Mouse (Mus musculus) embryonic facial prominence, embryonic 14.5 days (tissue): ENCODE data around the gene Mapt. TPM values are rescaled to one million over a fixed set of nuclear protein-coding genes. Genes with fewer than 3 reads are reported as not detected.

Source experiments
- ATAC-seq: fragments of 200-750 bp; cut with Nextera tagmentation; 2 replicates; pipeline ENCODE4 v1.8.0; 2017; ENCODE audit warnings: low read depth, moderate number of reproducible peaks, moderate TSS enrichment
- DNase-seq: peaks from one replicate; pipeline ENCODE4 v3.0.0-alpha.2; 2015; ENCODE audit warnings: low spot score
- H3K27ac ChIP-seq: fragments of 300-500 bp; sonication (generic); replicated peaks from 2 replicates; pipeline ENCODE4 v1.5.1; 2014; ENCODE audit warnings: low read depth, mild to moderate bottlenecking, low read length, moderate library complexity
- H3K27me3 ChIP-seq: fragments of 300-500 bp; sonication (generic); replicated peaks from 2 replicates; pipeline ENCODE4 v1.6.1; 2014; ENCODE audit warnings: low read length; ENCODE audit not compliant: control insufficient read depth, insufficient read depth
- H3K36me3 ChIP-seq: fragments of 300-500 bp; sonication (generic); 2 replicates; pipeline ENCODE4 v1.6.1; 2014; ENCODE audit warnings: low read length, mixed read lengths; ENCODE audit not compliant: control insufficient read depth, insufficient read depth
- H3K4me1 ChIP-seq: fragments of 300-500 bp; sonication (generic); 2 replicates; pipeline ENCODE4 v1.6.1; 2014; ENCODE audit warnings: antibody characterized with exemption, low read length; ENCODE audit not compliant: control insufficient read depth, insufficient read depth
- H3K4me2 ChIP-seq: fragments of 300-500 bp; sonication (generic); 2 replicates; pipeline ENCODE4 v1.6.1; 2014; ENCODE audit warnings: low read depth, mild to moderate bottlenecking, low read length, moderate library complexity, mixed read lengths
- H3K4me3 ChIP-seq: fragments of 300-500 bp; sonication (generic); 2 replicates; pipeline ENCODE4 v1.5.1; 2014; ENCODE audit warnings: low read depth, mild to moderate bottlenecking, low read length
- H3K9ac ChIP-seq: fragments of 300-500 bp; sonication (generic); 2 replicates; pipeline ENCODE4 v1.6.1; 2014; ENCODE audit warnings: low read depth, mild to moderate bottlenecking, low read length, moderate library complexity, mixed read lengths
- H3K9me3 ChIP-seq: fragments of 300-500 bp; sonication (generic); 2 replicates; pipeline ENCODE4 v1.6.1; 2016; ENCODE audit warnings: low read length; ENCODE audit not compliant: control insufficient read depth
- WGBS: fragments of 180-500 bp; shearing (Covaris S2); extraction: QIAGEN DNeasy Blood & Tissue Kit; methylation state at CpG from one replicate; pipeline ENCODE4 v1.1.7; 2014; 5-methylcytosine and 5-hydroxymethylcytosine counted together
- polyA plus RNA-seq: library from polyadenylated mRNA; unstranded; fragments of >200 nt; fragmentation: Nextera tagmentation; extraction: Ambion mirVana; gene quantifications from 2 replicates; pipeline ENCODE4 v1.2.1, GENCODE M21; 2014

The Mapt gene
- 26.5 and 27.2 TPM in 2 replicates for polyA plus RNA-seq

- Histone ChIP-seq H3K27me3 (peaks cover 60% of the 10 kb centered on the region), H3K4me1 (peaks cover 11% of the 10 kb centered on the region; the same call in 1 of the 2 replicates), H3K4me2 (peak within 1 kb of the TSS; percentile 99), H3K9me3 (no peaks in the 10 kb centered on the region), H3K9ac (peak within 1 kb of the TSS; percentile 76), H3K4me3 (peak within 1 kb of the TSS; percentile 63), H3K36me3 (no peaks in the 10 kb centered on the region), H3K27ac (peak within 1 kb of the TSS; percentile 21; the same call in 1 of the 2 replicates)
- DNase-seq (peak; percentile 91), ATAC-seq (peak; percentile 92)
- under 1% methylated on average over 27 of the region's 94 CpGs for WGBS
Measured at GRCm38 (mm10) chr11:104231041-104231911, at the start of gene Mapt. Mapt (plus strand) TSS chr11:104231390.

GRCm38 (mm10) chr11:104182141-104182540 lies 49.0 kb upstream of the Mapt start:
- Histone ChIP-seq H3K9ac (no peak overlapping the region), H3K27ac (no peak overlapping the region), H3K4me1 (no peaks in the 10 kb centered on the region), H3K4me3 (no peak overlapping the region), H3K4me2 (no peak overlapping the region), H3K36me3 (no peaks in the 10 kb centered on the region), H3K27me3 (no peaks in the 10 kb centered on the region), H3K9me3 (no peaks in the 10 kb centered on the region)
- DNase-seq: no peak
- 89% methylated on average over 3 of the region's 3 CpGs for WGBS
- ATAC-seq: no peak

GRCm38 (mm10) chr11:104186135-104186836 lies 44.9 kb upstream of the Mapt start, which contains the start of gene Sppl2c:
Sppl2c (plus strand) TSS chr11:104186327.
- Histone ChIP-seq H3K9me3 (no peaks in the 10 kb centered on the region), H3K4me3 (no peak within 1 kb of the TSS), H3K9ac (no peak within 1 kb of the TSS), H3K4me2 (no peak within 1 kb of the TSS), H3K4me1 (no peaks in the 10 kb centered on the region), H3K36me3 (no peaks in the 10 kb centered on the region), H3K27ac (no peak within 1 kb of the TSS), H3K27me3 (no peaks in the 10 kb centered on the region)
- 83% methylated on average over 13 of the region's 13 CpGs for WGBS
- ATAC-seq: no peak
- DNase-seq: no peak

GRCm38 (mm10) chr11:104186837-104187150 lies 44.4 kb upstream of the Mapt start:
- Histone ChIP-seq H3K27ac (no peak overlapping the region), H3K4me3 (no peak overlapping the region), H3K36me3 (no peaks in the 10 kb centered on the region), H3K9ac (no peak overlapping the region), H3K4me1 (no peaks in the 10 kb centered on the region), H3K4me2 (no peak overlapping the region), H3K9me3 (no peaks in the 10 kb centered on the region), H3K27me3 (no peaks in the 10 kb centered on the region)
- DNase-seq (no peak), ATAC-seq (no peak)
- 90% methylated on average over 9 of the region's 9 CpGs for WGBS

GRCm38 (mm10) chr11:104187766-104188165 lies 43.4 kb upstream of the Mapt start:
- Histone ChIP-seq H3K27ac (no peak overlapping the region), H3K27me3 (no peaks in the 10 kb centered on the region), H3K36me3 (no peaks in the 10 kb centered on the region)

GRCm38 (mm10) chr11:104190008-104190407 lies 41.2 kb upstream of the Mapt start:
- Histone ChIP-seq H3K4me3 (no peak overlapping the region), H3K9me3 (no peaks in the 10 kb centered on the region), H3K9ac (no peak overlapping the region), H3K4me2 (no peak overlapping the region), H3K27ac (no peak overlapping the region), H3K36me3 (no peaks in the 10 kb centered on the region), H3K27me3 (no peaks in the 10 kb centered on the region), H3K4me1 (no peaks in the 10 kb centered on the region)
- 71% methylated on average over 2 of the region's 2 CpGs for WGBS
- no peak for DNase-seq
- no peak for ATAC-seq

More at GRCm38 (mm10) chr11:104187766-104188165, 43.4 kb upstream of the Mapt start:
- DNase-seq (no peak), ATAC-seq (no peak)
- H3K4me3 ChIP-seq: no peak overlapping the region
- no peak overlapping the region for H3K4me2 ChIP-seq
- H3K9ac ChIP-seq: no peak overlapping the region
- H3K9me3 ChIP-seq: no peaks in the 10 kb centered on the region
- WGBS: 91% methylated on average over 10 of the region's 10 CpGs
- H3K4me1 ChIP-seq: no peaks in the 10 kb centered on the region

- Histone ChIP-seq H3K36me3 (no peaks in the 10 kb centered on the region), H3K4me3 (no peak overlapping the region), H3K27me3 (peaks cover 6% of the 10 kb centered on the region; the same call in 1 of the 2 replicates), H3K4me1 (no peaks in the 10 kb centered on the region), H3K9ac (no peak overlapping the region), H3K4me2 (no peak overlapping the region), H3K9me3 (no peaks in the 10 kb centered on the region), H3K27ac (no peak overlapping the region)
- ATAC-seq (no peak), DNase-seq (no peak)
- 74% methylated on average over 11 of the region's 11 CpGs for WGBS
Measured at GRCm38 (mm10) chr11:104195382-104195781, 35.8 kb upstream of the Mapt start.

- no peak overlapping the region for H3K27ac ChIP-seq
- ATAC-seq: peak; percentile 65
- 9% methylated on average over 9 of the region's 9 CpGs for WGBS
Measured at GRCm38 (mm10) chr11:104195791-104196190, 35.4 kb upstream of the Mapt start.

More at GRCm38 (mm10) chr11:104195791-104196190, 35.4 kb upstream of the Mapt start:
- Histone ChIP-seq H3K4me3 (no peak overlapping the region), H3K9me3 (no peaks in the 10 kb centered on the region), H3K4me1 (no peaks in the 10 kb centered on the region), H3K36me3 (no peaks in the 10 kb centered on the region), H3K27me3 (peaks cover 6% of the 10 kb centered on the region; the same call in 1 of the 2 replicates), H3K4me2 (no peak overlapping the region), H3K9ac (no peak overlapping the region)
- peak; percentile 83 for DNase-seq
